Mouse (Mus musculus): ENCODE data around the gene Pi4ka.

The Pi4ka gene

GRCm38 (mm10) chr16:17271124-17271523, 135.0 kb downstream of the Pi4ka start:
- peak; percentile 20 for DNase-seq (ENCODE audit: low spot score)

GRCm38 (mm10) chr16:17269872-17270271, 136.2 kb downstream of the Pi4ka start:
- DNase-seq (ENCODE audit: low spot score): no peak

GRCm38 (mm10) chr16:17267937-17268336, 138.2 kb downstream of the Pi4ka start:
- no peak for DNase-seq (ENCODE audit: low spot score)

GRCm38 (mm10) chr16:17266113-17266512, 140.0 kb downstream of the Pi4ka start:
- no peak for DNase-seq (ENCODE audit: low spot score)

GRCm38 (mm10) chr16:17261341-17261740, 144.8 kb downstream of the Pi4ka start:
- no peak for DNase-seq (ENCODE audit: low spot score)

GRCm38 (mm10) chr16:17258917-17259316, 147.2 kb downstream of the Pi4ka start:
- DNase-seq (ENCODE audit: low spot score): no peak

GRCm38 (mm10) chr16:17257359-17257821, 148.7 kb downstream of the Pi4ka start:
- no peak for DNase-seq (ENCODE audit: low spot score)

GRCm38 (mm10) chr16:17255270-17255669, 150.8 kb downstream of the Pi4ka start:
- DNase-seq (ENCODE audit: low spot score): no peak

- DNase-seq (ENCODE audit: low spot score): no peak
Observed at GRCm38 (mm10) chr16:17254005-17254597, 152.0 kb downstream of the Pi4ka start.

- DNase-seq (ENCODE audit: low spot score): no peak
Observed at GRCm38 (mm10) chr16:17252841-17253240, 153.3 kb downstream of the Pi4ka start.

GRCm38 (mm10) chr16:17252086-17252726, 153.9 kb downstream of the Pi4ka start:
- no peak for DNase-seq (ENCODE audit: low spot score)

- no peak for DNase-seq (ENCODE audit: low spot score)
Observed at GRCm38 (mm10) chr16:17251539-17251938, 154.6 kb downstream of the Pi4ka start.

- no peak for DNase-seq (ENCODE audit: low spot score)
Observed at GRCm38 (mm10) chr16:17249135-17249534, 157.0 kb downstream of the Pi4ka start.

- DNase-seq (ENCODE audit: low spot score): no peak
Observed at GRCm38 (mm10) chr16:17247727-17248126, 158.4 kb downstream of the Pi4ka start.

GRCm38 (mm10) chr16:17244996-17245395, 161.1 kb downstream of the Pi4ka start:
- no peak for DNase-seq (ENCODE audit: low spot score)

- no peak for DNase-seq (ENCODE audit: low spot score)
Observed at GRCm38 (mm10) chr16:17243731-17244130, 162.4 kb downstream of the Pi4ka start.

- no peak for DNase-seq (ENCODE audit: low spot score)
Observed at GRCm38 (mm10) chr16:17239409-17239808, 166.7 kb downstream of the Pi4ka start.

- no peak for DNase-seq (ENCODE audit: low spot score)
Observed at GRCm38 (mm10) chr16:17237634-17238033, 168.5 kb downstream of the Pi4ka start.

GRCm38 (mm10) chr16:17234916-17235665, 171.0 kb downstream of the Pi4ka start:
- no peak for DNase-seq (ENCODE audit: low spot score)

- DNase-seq (ENCODE audit: low spot score): peak; percentile 72
Observed at GRCm38 (mm10) chr16:17234499-17234895, 171.6 kb downstream of the Pi4ka start.

GRCm38 (mm10) chr16:17233702-17234498, 172.2 kb downstream of the Pi4ka start:
- peak; percentile 78 for DNase-seq (ENCODE audit: low spot score)

All from retina, embryonic 14.5 days (tissue).